Mouse (Mus musculus) embryonic facial prominence, embryonic 11.5 days (tissue): ENCODE measurements around the gene Pmp22. TPM values are rescaled to one million over a fixed set of nuclear protein-coding genes. Genes with fewer than 3 reads are reported as not detected.

Experiments used
- ATAC-seq: fragments of 200-750 bp; cut with Nextera tagmentation; replicated peaks from 2 replicates; pipeline ENCODE4 v1.8.0; 2017; ENCODE audit warnings: low read depth; ENCODE audit not compliant: insufficient number of reproducible peaks, low FRiP score, low TSS enrichment
- DNase-seq: peaks from one replicate; pipeline ENCODE4 v3.0.0-alpha.2; 2015; ENCODE audit warnings: low spot score
- H3K27ac ChIP-seq: fragments of 300-500 bp; sonication (generic); replicated peaks from 2 replicates; pipeline ENCODE4 v1.5.1; 2014; ENCODE audit warnings: mild to moderate bottlenecking, low read depth, low read length, control low read depth
- H3K27me3 ChIP-seq: fragments of 300-500 bp; sonication (generic); 2 replicates; pipeline ENCODE4 v1.6.1; 2014; ENCODE audit warnings: mild to moderate bottlenecking, low read length, moderate library complexity, mixed read lengths; ENCODE audit not compliant: control insufficient read depth, insufficient read depth
- H3K36me3 ChIP-seq: fragments of 300-500 bp; sonication (generic); replicated peaks from 2 replicates; pipeline ENCODE4 v1.6.1; 2014; ENCODE audit warnings: low read depth, mild to moderate bottlenecking, low read length, moderate library complexity, mixed read lengths; ENCODE audit not compliant: control insufficient read depth, insufficient read depth
- H3K4me1 ChIP-seq: fragments of 300-500 bp; sonication (generic); 2 replicates; pipeline ENCODE4 v1.6.1; 2014; ENCODE audit warnings: low read length, mixed read lengths; ENCODE audit not compliant: control insufficient read depth, insufficient read depth
- H3K4me2 ChIP-seq: fragments of 300-500 bp; sonication (generic); 2 replicates; pipeline ENCODE4 v1.6.1; 2014; ENCODE audit warnings: low read depth, mild to moderate bottlenecking, control low read depth, low read length, moderate library complexity
- H3K4me3 ChIP-seq: fragments of 300-500 bp; sonication (generic); 2 replicates; pipeline ENCODE4 v1.5.1; 2014; ENCODE audit warnings: low read depth, low read length, control low read depth
- H3K9ac ChIP-seq: fragments of 300-500 bp; sonication (generic); replicated peaks from 2 replicates; pipeline ENCODE4 v1.6.1; 2014; ENCODE audit warnings: mild to moderate bottlenecking, control low read depth, low read length
- H3K9me3 ChIP-seq: fragments of 300-500 bp; sonication (generic); replicated peaks from 2 replicates; pipeline ENCODE4 v1.6.1; 2016; ENCODE audit warnings: mild to moderate bottlenecking, low read length, inconsistent platforms, mixed read lengths; ENCODE audit not compliant: control insufficient read depth
- WGBS: fragments of 180-500 bp; shearing (Covaris S2); extraction: QIAGEN DNeasy Blood & Tissue Kit; methylation state at CpG from one replicate; pipeline ENCODE4 v1.1.7; 2014; 5-methylcytosine and 5-hydroxymethylcytosine counted together
- polyA plus RNA-seq: library from polyadenylated mRNA; unstranded; fragments of >200 nt; fragmentation: Nextera tagmentation; extraction: Ambion mirVana; gene quantifications from 2 replicates; pipeline ENCODE4 v1.2.1, GENCODE M21; 2014

Gene Pmp22
- 48.2 and 49.8 TPM in 2 replicates for polyA plus RNA-seq

DNA sequence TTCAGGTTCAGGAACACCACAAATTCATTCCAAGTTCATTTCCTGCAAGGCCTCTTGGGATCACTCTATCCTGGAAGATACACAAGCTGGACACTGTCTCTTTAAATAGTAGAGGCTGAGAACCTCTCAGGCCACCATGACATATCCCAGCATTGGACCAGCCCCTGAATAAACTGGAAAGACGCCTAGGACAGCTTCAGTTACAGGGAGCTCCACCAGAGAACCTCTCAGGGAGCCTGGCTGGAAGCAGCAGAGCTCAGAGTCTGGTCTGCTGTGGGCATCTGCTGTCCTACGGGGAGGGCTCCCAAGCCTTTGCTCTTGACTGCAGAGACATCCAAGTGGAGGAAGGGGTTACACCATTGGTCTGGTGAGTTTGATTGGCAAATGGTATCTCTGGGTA is at the start of gene Pmp22:
Pmp22 (plus strand) TSS at position 199 of the 400 bp plus-strand sequence.
- H3K9me3 ChIP-seq, result no peaks in the 10 kb centered on the region
- WGBS, result 63% methylated on average over 2 of the region's 2 CpGs
- H3K4me2 ChIP-seq, result no peak within 1 kb of the TSS
- ATAC-seq (no peak), DNase-seq (no peak)
- H3K27ac ChIP-seq, result no peak within 1 kb of the TSS
- no peak within 1 kb of the TSS for H3K9ac ChIP-seq
- no peak within 1 kb of the TSS for H3K4me3 ChIP-seq
- no peaks in the 10 kb centered on the region for H3K36me3 ChIP-seq
- H3K27me3 ChIP-seq, result peaks cover 9% of the 10 kb centered on the region; the same call in 1 of the 2 replicates
- no peaks in the 10 kb centered on the region; the same call in 1 of the 2 replicates for H3K4me1 ChIP-seq

DNA sequence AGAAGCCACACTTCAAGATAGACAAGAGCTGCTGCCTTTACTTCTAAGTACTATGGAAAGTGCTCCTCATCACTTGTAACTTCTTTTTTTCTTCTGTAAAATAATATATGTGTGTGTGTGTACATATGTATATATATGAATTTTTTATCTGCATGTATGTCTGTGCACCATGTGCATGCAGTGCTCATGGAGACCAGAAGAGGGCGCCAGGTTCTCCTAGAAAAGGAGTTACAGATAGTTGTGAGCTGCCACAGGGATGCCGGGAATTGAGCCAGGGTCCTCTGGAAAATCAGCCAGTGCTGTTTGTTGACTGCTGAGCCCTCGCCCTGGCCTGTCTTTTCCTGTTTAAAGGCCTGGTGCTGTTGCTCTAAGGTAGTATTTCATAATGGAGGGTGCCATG is 44.2 kb upstream of the Pmp22 start:
- ATAC-seq, result no peak
- no peak overlapping the region for H3K4me3 ChIP-seq
- H3K27me3 ChIP-seq, result no peaks in the 10 kb centered on the region
- H3K9me3 ChIP-seq, result no peaks in the 10 kb centered on the region
- H3K27ac ChIP-seq, result no peak overlapping the region
- H3K4me2 ChIP-seq, result no peak overlapping the region
- H3K36me3 ChIP-seq, result no peaks in the 10 kb centered on the region
- H3K9ac ChIP-seq, result no peak overlapping the region
- WGBS, result 71% methylated on average over 3 of the region's 3 CpGs
- no peaks in the 10 kb centered on the region for H3K4me1 ChIP-seq
- DNase-seq, result no peak

GRCm38 (mm10) chr11:63088672-63089071 is 40.1 kb upstream of the Pmp22 start:
- H3K36me3 ChIP-seq, result no peaks in the 10 kb centered on the region
- no peak overlapping the region for H3K4me2 ChIP-seq
- WGBS, result 84% methylated on average over 6 of the region's 6 CpGs
- H3K4me1 ChIP-seq, result no peaks in the 10 kb centered on the region
- no peaks in the 10 kb centered on the region for H3K9me3 ChIP-seq
- no peaks in the 10 kb centered on the region for H3K27me3 ChIP-seq
- no peak overlapping the region for H3K4me3 ChIP-seq
- H3K9ac ChIP-seq, result no peak overlapping the region
- no peak for DNase-seq
- no peak overlapping the region for H3K27ac ChIP-seq
- ATAC-seq, result no peak

DNA sequence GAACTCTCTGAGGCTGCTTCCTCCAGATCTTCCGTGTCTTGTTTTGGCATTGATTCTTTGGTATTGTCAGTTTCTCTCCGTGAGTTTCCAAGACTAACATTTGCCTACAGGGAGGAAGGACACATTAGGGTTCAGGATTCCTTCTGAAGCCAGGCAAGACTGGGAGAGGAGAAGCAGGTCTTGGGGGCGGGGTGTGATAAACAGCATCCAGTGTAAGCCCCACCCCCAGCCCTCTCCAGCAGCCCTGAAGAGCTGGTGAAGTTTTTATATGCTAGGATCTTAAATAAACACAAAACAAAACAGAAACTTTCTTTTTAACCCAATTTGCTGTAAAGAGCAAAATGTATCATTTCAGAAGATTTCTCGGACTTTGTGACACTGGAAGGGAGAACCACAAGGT is 38.6 kb upstream of the Pmp22 start:
- no peak for ATAC-seq
- 47% methylated on average over 4 of the region's 4 CpGs for WGBS

DNA sequence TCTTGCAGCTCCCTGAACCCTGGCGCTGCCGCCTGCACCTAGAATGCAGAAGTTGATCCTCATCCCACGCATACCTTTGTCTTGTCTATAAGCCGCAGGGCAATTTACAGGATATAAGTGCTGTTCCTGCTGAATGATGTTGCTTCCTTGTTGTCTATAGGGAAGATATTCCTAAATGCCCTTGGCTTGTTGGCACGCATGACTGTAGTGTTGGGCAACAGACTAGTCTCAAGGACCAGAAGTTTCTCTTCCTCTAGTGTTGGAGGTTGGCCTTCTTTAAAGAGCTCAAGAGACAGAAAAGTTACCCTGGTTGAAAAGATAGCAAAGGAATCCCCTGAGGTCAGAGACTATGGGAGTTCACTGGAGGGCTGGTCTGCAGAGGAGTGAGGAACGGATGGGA is 37.8 kb upstream of the Pmp22 start:
- WGBS, result 89% methylated on average over 6 of the region's 6 CpGs
- Histone ChIP-seq H3K4me2 (no peak overlapping the region), H3K36me3 (no peaks in the 10 kb centered on the region), H3K9ac (no peak overlapping the region), H3K9me3 (no peaks in the 10 kb centered on the region), H3K4me3 (no peak overlapping the region), H3K4me1 (no peaks in the 10 kb centered on the region), H3K27me3 (no peaks in the 10 kb centered on the region), H3K27ac (no peak overlapping the region)
- no peak for DNase-seq
- no peak for ATAC-seq

More for the DNA sequence above, 38.6 kb upstream of the Pmp22 start:
- DNase-seq, result no peak
- H3K4me3 ChIP-seq, result no peak overlapping the region
- no peak overlapping the region for H3K27ac ChIP-seq
- no peaks in the 10 kb centered on the region for H3K36me3 ChIP-seq
- H3K4me1 ChIP-seq, result no peaks in the 10 kb centered on the region
- H3K4me2 ChIP-seq, result no peak overlapping the region
- H3K9me3 ChIP-seq, result no peaks in the 10 kb centered on the region
- no peak overlapping the region for H3K9ac ChIP-seq
- H3K27me3 ChIP-seq, result no peaks in the 10 kb centered on the region

- Histone ChIP-seq H3K9ac (no peak overlapping the region), H3K9me3 (no peaks in the 10 kb centered on the region), H3K4me1 (no peaks in the 10 kb centered on the region), H3K27ac (no peak overlapping the region), H3K36me3 (no peaks in the 10 kb centered on the region), H3K4me3 (no peak overlapping the region), H3K4me2 (no peak overlapping the region), H3K27me3 (no peaks in the 10 kb centered on the region)
- WGBS, result 65% methylated on average over 5 of the region's 5 CpGs
- ATAC-seq (no peak), DNase-seq (no peak)
Measured at GRCm38 (mm10) chr11:63092271-63092670, 36.5 kb upstream of the Pmp22 start.

DNA sequence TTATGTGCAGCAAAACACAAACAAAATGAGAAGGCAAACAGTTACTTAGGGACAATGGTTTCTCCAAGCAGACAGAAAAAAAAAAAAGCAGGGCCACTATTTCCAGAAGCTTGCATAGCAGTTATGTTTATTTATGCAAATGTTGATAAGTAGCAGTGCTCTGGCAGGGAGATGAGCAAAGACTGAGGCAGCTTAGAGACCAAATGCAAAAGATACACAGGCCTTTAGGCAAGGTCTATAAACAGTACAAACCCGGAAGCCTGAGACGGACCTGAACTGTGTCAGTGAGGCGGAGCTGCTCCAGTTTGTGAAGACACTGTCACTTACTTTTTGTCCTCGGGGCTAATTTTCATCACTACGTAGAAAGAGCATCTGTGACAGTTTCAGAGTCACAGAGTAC is 35.2 kb upstream of the Pmp22 start:
- H3K4me2 ChIP-seq, result no peak overlapping the region
- no peaks in the 10 kb centered on the region for H3K27me3 ChIP-seq
- no peaks in the 10 kb centered on the region for H3K36me3 ChIP-seq
- no peaks in the 10 kb centered on the region for H3K4me1 ChIP-seq
- no peak overlapping the region for H3K4me3 ChIP-seq
- no peak overlapping the region for H3K9ac ChIP-seq
- H3K9me3 ChIP-seq, result no peaks in the 10 kb centered on the region
- DNase-seq (no peak), ATAC-seq (no peak)
- H3K27ac ChIP-seq, result no peak overlapping the region
- WGBS, result 53% methylated on average over 5 of the region's 5 CpGs

DNA sequence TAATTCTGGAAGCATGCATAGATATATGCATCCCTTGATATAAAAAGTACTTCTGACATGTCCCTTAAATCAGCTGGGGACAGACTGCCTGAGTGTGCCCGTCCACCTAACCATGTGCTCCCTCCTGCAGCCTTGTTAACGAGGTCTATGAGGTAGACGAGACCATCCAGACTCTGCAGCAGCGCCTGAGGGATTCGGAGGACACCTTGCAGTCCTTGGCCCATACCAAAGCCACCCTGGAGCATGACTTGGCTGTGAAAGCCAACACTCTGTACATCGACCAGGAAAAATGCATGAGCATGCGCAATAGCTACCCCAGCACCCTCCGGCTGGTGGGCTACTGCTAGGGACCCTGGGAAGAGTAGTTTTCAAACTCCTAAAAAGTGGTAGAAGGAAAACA is 34.3 kb upstream of the Pmp22 start:
- WGBS, result 86% methylated on average over 8 of the region's 8 CpGs
- Histone ChIP-seq H3K4me1 (no peaks in the 10 kb centered on the region), H3K36me3 (no peaks in the 10 kb centered on the region), H3K27me3 (no peaks in the 10 kb centered on the region), H3K27ac (no peak overlapping the region), H3K4me3 (no peak overlapping the region), H3K9me3 (no peaks in the 10 kb centered on the region), H3K4me2 (no peak overlapping the region), H3K9ac (no peak overlapping the region)
- no peak for ATAC-seq
- no peak for DNase-seq
